Mouse (Mus musculus) brain, embryonic 14.5 days (tissue): ENCODE measurements around the gene Kat7. TPM values are rescaled to one million over a fixed set of nuclear protein-coding genes. Genes with fewer than 3 reads are reported as not detected.
A peak's percentile ranks its signal among the peaks of the same experiment; 100 is the strongest.

Experiments
- DNase-seq: peaks from one replicate; pipeline ENCODE4 v3.0.0-alpha.2; 2011; ENCODE audit warnings: low read depth
- CTCF ChIP-seq: fragments of 200-500 bp; IDR thresholded peaks from 2 replicates; pipeline ENCODE4 v1.5.1; 2012; ENCODE audit warnings: inconsistent platforms, mild to moderate bottlenecking, moderate library complexity, borderline replicate concordance; ENCODE audit not compliant: insufficient read depth, insufficient read length; ENCODE audit errors: extremely low read depth
- POLR2A ChIP-seq: fragments of 200-500 bp; IDR thresholded peaks from 2 replicates; pipeline ENCODE4 v1.6.1; 2012; ENCODE audit warnings: mild to moderate bottlenecking, inconsistent platforms, borderline replicate concordance; ENCODE audit not compliant: poor library complexity, insufficient read depth, insufficient read length, severe bottlenecking; ENCODE audit errors: extremely low read depth
- polyA plus RNA-seq: library from polyadenylated mRNA; depleted of rRNA; stranded (reverse); fragments of >200 nt; gene quantifications from 2 replicates; pipeline ENCODE4 v1.2.3, GENCODE M21; 2012

The Kat7 gene
- polyA plus RNA-seq, 1 experiment = 50.9 TPM

- no peak for DNase-seq
- no peak for TF ChIP-seq POLR2A
These were observed 18.6 kb upstream of the Kat7 start for GRCm38 (mm10) chr11:95328629-95329028.

- DNase-seq = no peak
- TF ChIP-seq CTCF (no peak), POLR2A (no peak)
These were observed 16.2 kb upstream of the Kat7 start for GRCm38 (mm10) chr11:95326243-95326642.

- TF ChIP-seq POLR2A (no peak), CTCF (no peak)
- no peak for DNase-seq
These were observed 15.8 kb upstream of the Kat7 start for GRCm38 (mm10) chr11:95325832-95326231.

GRCm38 (mm10) chr11:95324181-95324580 lies 14.1 kb upstream of the Kat7 start:
- peak; percentile 31 for DNase-seq
- TF ChIP-seq CTCF = no peak

GRCm38 (mm10) chr11:95320010-95320409 lies 10.0 kb upstream of the Kat7 start:
- DNase-seq = no peak

GRCm38 (mm10) chr11:95319506-95319905 lies 9.5 kb upstream of the Kat7 start:
- TF ChIP-seq CTCF = no peak
- no peak for DNase-seq

More at GRCm38 (mm10) chr11:95320010-95320409, 10.0 kb upstream of the Kat7 start:
- TF ChIP-seq CTCF (no peak), POLR2A (no peak)

- TF ChIP-seq POLR2A (no peak), CTCF (no peak)
These were observed 8.1 kb upstream of the Kat7 start for GRCm38 (mm10) chr11:95318116-95318515.

GRCm38 (mm10) chr11:95315215-95315955 lies 5.3 kb upstream of the Kat7 start:
- peak; percentile 24 for DNase-seq
- no peak for TF ChIP-seq CTCF
- TF ChIP-seq POLR2A = no peak

More at GRCm38 (mm10) chr11:95318116-95318515, 8.1 kb upstream of the Kat7 start:
- DNase-seq = no peak

- TF ChIP-seq CTCF = no peak
- TF ChIP-seq POLR2A = no peak
- DNase-seq = no peak
These were observed 1.4 kb upstream of the Kat7 start for GRCm38 (mm10) chr11:95311425-95311807.

GRCm38 (mm10) chr11:95310648-95311424 lies 790 bp upstream of the Kat7 start:
- DNase-seq = no peak
- TF ChIP-seq CTCF (no peak), POLR2A (no peak)

GRCm38 (mm10) chr11:95309510-95310006 lies 488 bp downstream of the Kat7 start:
- no peak for TF ChIP-seq POLR2A
- TF ChIP-seq CTCF = no peak
- peak; percentile 100 for DNase-seq

- DNase-seq = no peak
- TF ChIP-seq POLR2A = no peak
- TF ChIP-seq CTCF = no peak
These were observed 2.5 kb downstream of the Kat7 start for GRCm38 (mm10) chr11:95307526-95307925.

- DNase-seq = no peak
- TF ChIP-seq POLR2A (no peak), CTCF (peak; percentile 24; the same call in 1 of the 2 replicates)
These were observed 4.4 kb downstream of the Kat7 start for GRCm38 (mm10) chr11:95305600-95305999.
